Mouse (Mus musculus) liver, embryonic 11.5 days (tissue): ENCODE data around the gene Rab12. TPM values are rescaled to one million over a fixed set of nuclear protein-coding genes. Genes with fewer than 3 reads are reported as not detected.

ENCODE experiments used
- ATAC-seq: fragments of 200-750 bp; cut with Nextera tagmentation; replicated peaks from 2 replicates; pipeline ENCODE4 v1.8.0; 2017; ENCODE audit warnings: moderate number of reproducible peaks, mild to moderate bottlenecking, moderate TSS enrichment, moderate library complexity; ENCODE audit not compliant: low FRiP score
- DNase-seq: peaks from one replicate; pipeline ENCODE4 v3.0.0-alpha.2; 2017; ENCODE audit warnings: low spot score
- H3K27ac ChIP-seq: fragments of 300-500 bp; sonication (generic); 2 replicates; pipeline ENCODE4 v1.5.1; 2014; ENCODE audit warnings: mild to moderate bottlenecking, low read depth, low read length, control low read depth
- H3K27me3 ChIP-seq: fragments of 300-500 bp; sonication (generic); replicated peaks from 2 replicates; pipeline ENCODE4 v1.6.1; 2014; ENCODE audit warnings: low read length, mixed read lengths; ENCODE audit not compliant: control insufficient read depth, insufficient read depth
- H3K36me3 ChIP-seq: fragments of 300-500 bp; sonication (generic); 2 replicates; pipeline ENCODE4 v1.6.1; 2014; ENCODE audit warnings: mild to moderate bottlenecking, low read length, moderate library complexity, mixed read lengths; ENCODE audit not compliant: control insufficient read depth, insufficient read depth
- H3K4me1 ChIP-seq: fragments of 300-500 bp; sonication (generic); replicated peaks from 2 replicates; pipeline ENCODE4 v1.6.1; 2014; ENCODE audit warnings: low read length, mixed read lengths; ENCODE audit not compliant: control insufficient read depth, insufficient read depth
- H3K4me2 ChIP-seq: fragments of 300-500 bp; sonication (generic); 2 replicates; pipeline ENCODE4 v1.6.1; 2014; ENCODE audit warnings: mild to moderate bottlenecking, control low read depth, moderate library complexity
- H3K4me3 ChIP-seq: fragments of 300-500 bp; sonication (generic); 2 replicates; pipeline ENCODE4 v1.5.1; 2014; ENCODE audit warnings: low read depth, low read length, control low read depth
- H3K9ac ChIP-seq: fragments of 300-500 bp; sonication (generic); 2 replicates; pipeline ENCODE4 v1.6.1; 2014; ENCODE audit warnings: low read depth, low read length, control low read depth
- H3K9me3 ChIP-seq: fragments of 300-500 bp; sonication (generic); 2 replicates; pipeline ENCODE4 v1.6.1; 2016; ENCODE audit warnings: low read length, inconsistent platforms, mixed read lengths; ENCODE audit not compliant: control insufficient read depth
- WGBS: fragments of 180-500 bp; shearing (Covaris S2); extraction: QIAGEN DNeasy Blood & Tissue Kit; methylation state at CpG from one replicate; pipeline ENCODE4 v1.1.7; 2014; 5-methylcytosine and 5-hydroxymethylcytosine counted together
- polyA plus RNA-seq: library from polyadenylated mRNA; unstranded; fragments of >200 nt; fragmentation: Nextera tagmentation; extraction: Ambion mirVana; gene quantifications from 2 replicates; pipeline ENCODE4 v1.2.1, GENCODE M21; 2014

Rab12 gene
- polyA plus RNA-seq, 1 experiment from 2014 or later = 24.5 TPM

DNA sequence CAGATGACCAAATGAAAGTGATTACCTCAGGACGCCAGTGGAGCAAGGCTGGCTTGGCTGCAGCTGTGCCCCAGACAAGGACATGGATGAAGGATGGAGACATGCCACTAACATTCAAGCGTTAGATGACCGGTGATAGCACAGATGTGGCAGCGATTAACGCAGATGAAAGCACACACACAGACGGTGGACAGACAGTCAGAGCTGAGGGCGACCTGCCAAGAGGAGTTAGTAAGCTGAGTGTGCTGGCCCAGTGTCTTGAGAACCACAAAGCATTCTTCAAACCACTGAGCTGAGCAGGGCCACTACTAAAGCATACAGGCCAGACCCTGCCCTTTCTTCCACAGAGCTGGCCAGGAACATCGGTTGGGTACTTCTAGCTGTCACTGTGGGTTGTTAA, 14.6 kb downstream of the Rab12 start:
- Histone ChIP-seq H3K4me3 (no peak overlapping the region), H3K27me3 (no peaks in the 10 kb centered on the region), H3K9ac (no peak overlapping the region), H3K36me3 (peaks cover 16% of the 10 kb centered on the region), H3K4me2 (no peak overlapping the region), H3K9me3 (no peaks in the 10 kb centered on the region), H3K27ac (no peak overlapping the region), H3K4me1 (no peaks in the 10 kb centered on the region)
- 96% methylated on average over 8 of the region's 8 CpGs for WGBS
- DNase-seq (no peak), ATAC-seq (no peak)

DNA sequence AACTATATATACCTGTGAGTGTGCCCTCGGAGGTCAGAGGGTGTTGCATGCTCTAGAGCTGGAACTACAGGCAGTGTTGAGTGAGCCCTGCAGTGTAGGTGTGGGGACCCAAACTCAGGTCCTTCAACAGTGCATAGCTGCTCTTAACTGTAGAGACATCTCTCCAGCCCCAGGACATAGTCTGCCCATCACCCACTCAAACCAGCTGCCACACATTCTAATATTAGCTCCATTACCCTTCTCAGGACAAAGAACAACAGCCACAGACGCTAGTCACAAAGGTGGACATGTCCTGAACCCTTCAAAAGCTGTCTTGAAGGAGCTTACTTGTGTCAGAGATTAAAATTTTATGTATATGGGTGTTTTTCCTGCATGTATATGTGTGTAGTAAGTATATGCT, 15.3 kb downstream of the Rab12 start:
- 86% methylated on average over 2 of the region's 2 CpGs for WGBS
- peaks cover 21% of the 10 kb centered on the region for H3K36me3 ChIP-seq
- H3K27ac ChIP-seq = no peak overlapping the region
- H3K4me2 ChIP-seq = no peak overlapping the region
- no peaks in the 10 kb centered on the region for H3K9me3 ChIP-seq
- no peaks in the 10 kb centered on the region for H3K4me1 ChIP-seq
- no peak for DNase-seq
- no peak overlapping the region for H3K9ac ChIP-seq
- no peak for ATAC-seq
- no peaks in the 10 kb centered on the region for H3K27me3 ChIP-seq
- no peak overlapping the region for H3K4me3 ChIP-seq

DNA sequence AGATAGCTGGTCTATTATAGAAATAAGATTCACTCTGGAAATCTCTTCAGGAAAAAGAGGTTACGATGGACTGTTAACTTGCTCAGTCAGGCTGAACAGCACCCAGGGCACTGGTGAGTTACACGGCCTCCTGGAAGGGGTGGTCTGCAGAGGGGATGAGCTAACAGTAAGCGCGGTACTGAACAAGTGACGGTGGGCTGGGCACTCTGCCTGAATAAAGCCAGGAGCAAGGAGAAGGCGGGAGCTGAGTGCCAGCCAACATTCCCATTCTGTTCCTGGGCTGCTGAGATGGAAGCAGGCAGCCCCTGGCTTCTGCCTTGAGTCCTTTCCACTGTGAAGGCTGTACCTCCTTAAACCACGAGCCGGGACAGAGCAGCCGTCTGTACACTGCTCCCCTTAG, 16.1 kb downstream of the Rab12 start:
- Histone ChIP-seq H3K27ac (no peak overlapping the region), H3K9me3 (no peaks in the 10 kb centered on the region), H3K4me1 (no peaks in the 10 kb centered on the region), H3K9ac (no peak overlapping the region), H3K36me3 (peaks cover 23% of the 10 kb centered on the region), H3K4me3 (no peak overlapping the region), H3K4me2 (no peak overlapping the region), H3K27me3 (no peaks in the 10 kb centered on the region)
- 93% methylated on average over 9 of the region's 9 CpGs for WGBS
- ATAC-seq (no peak), DNase-seq (no peak)

DNA sequence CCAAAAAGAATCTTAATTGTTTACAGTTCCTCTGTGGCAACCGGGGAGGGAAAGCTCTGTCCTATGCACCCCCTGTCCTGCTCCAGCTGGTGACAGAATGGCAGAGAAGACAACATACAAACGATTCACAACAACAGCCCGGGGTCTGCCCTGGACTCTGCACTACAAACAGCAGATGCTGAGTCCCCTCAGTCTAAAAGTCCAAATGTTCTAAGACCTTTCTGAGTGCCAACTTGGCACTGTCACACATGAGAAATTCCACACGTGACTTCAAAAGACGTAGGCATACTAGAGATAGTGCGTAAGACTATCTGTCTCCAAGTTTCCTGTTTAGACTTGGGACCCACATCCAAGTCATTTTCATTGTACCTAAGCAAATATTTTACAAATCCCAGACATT, 16.7 kb downstream of the Rab12 start:
- Histone ChIP-seq H3K9me3 (no peaks in the 10 kb centered on the region), H3K4me3 (no peak overlapping the region), H3K36me3 (peaks cover 24% of the 10 kb centered on the region), H3K27me3 (no peaks in the 10 kb centered on the region), H3K4me1 (no peaks in the 10 kb centered on the region), H3K4me2 (no peak overlapping the region), H3K9ac (no peak overlapping the region), H3K27ac (no peak overlapping the region)
- ATAC-seq = no peak
- 87% methylated on average over 6 of the region's 6 CpGs for WGBS
- DNase-seq = no peak

DNA sequence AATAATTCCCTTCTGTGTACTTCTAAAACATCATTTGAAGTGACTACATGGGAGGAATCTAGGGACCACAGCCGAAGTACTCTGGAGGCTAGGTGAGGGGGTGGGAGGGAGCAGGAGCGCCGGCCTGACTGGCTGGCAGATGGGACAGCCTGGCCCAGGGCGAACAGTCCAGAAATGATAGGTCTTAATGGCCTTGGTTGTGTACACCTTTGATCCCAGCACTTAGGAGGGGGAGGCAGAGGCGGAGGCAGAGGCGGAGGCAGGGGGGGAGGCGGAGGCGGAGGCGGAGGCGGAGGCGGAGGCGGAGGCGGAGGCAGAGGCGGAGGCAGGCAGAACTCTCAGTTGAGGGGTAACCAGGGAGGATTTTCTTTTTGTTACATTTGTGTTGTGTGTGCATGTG, 20.9 kb downstream of the Rab12 start:
- no peak overlapping the region for H3K9ac ChIP-seq
- no peak overlapping the region for H3K4me3 ChIP-seq
- no peak overlapping the region for H3K4me2 ChIP-seq
- H3K27me3 ChIP-seq = no peaks in the 10 kb centered on the region
- DNase-seq (no peak), ATAC-seq (0 out of 2 replicates have a peak, but pooled peaks have one; percentile 29)
- H3K27ac ChIP-seq = no peak overlapping the region
- H3K36me3 ChIP-seq = peaks cover 32% of the 10 kb centered on the region
- H3K4me1 ChIP-seq = no peaks in the 10 kb centered on the region
- H3K9me3 ChIP-seq = no peaks in the 10 kb centered on the region
- WGBS = 86% methylated on average over 14 of the region's 14 CpGs

DNA sequence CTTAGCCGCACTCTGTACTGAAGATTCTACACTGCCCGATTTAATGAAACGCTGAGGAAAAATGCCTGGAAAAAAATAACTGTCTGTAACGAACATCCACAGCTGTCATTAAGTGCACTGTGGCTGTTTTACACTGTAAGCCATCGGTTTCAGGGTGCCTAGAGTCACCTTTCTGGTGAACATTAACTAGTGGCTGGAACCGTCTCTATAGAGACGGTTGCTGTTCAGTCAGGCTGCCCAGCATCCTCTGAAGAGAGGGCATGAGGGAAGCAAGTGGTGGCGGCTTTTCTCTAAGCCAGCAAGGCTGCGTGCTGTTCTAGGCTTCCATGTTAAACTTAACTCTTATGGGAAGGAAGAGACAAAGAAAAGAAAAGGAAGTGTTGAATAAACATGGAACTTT, 22.9 kb downstream of the Rab12 start:
- WGBS = 87% methylated on average over 9 of the region's 9 CpGs
- Histone ChIP-seq H3K4me2 (no peak overlapping the region), H3K9ac (no peak overlapping the region), H3K9me3 (no peaks in the 10 kb centered on the region), H3K4me1 (no peaks in the 10 kb centered on the region), H3K27me3 (no peaks in the 10 kb centered on the region), H3K4me3 (no peak overlapping the region), H3K27ac (no peak overlapping the region), H3K36me3 (peaks cover 32% of the 10 kb centered on the region)
- DNase-seq (no peak), ATAC-seq (no peak; the same call in 1 of the 2 replicates)

DNA sequence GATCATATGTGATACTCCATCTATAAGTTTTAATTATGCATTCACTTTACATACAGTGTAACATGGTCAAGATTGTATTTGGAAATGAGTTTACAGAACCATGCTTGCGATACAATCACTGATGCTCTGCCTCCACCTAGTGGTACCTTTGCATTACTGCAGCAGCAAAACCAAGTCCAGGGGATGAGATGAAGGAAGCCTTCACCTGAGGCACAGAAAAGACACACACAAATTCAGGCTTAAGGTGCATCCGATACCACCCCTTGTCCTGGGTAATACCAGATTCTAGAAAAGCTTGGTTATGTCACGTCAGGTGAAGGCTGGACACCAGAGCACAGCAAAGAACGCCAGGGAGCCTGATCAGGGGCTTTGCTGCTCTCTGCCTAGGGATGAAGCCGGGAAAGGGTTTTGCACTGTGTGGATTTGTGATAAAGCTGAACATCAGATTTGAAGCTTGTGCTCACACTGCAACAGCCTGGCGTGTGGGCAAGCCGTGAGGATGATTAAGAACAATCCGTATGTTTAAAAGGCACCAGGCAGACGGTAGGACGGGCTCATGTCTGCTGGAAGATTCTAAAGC, 29.4 kb downstream of the Rab12 start:
- DNase-seq (no peak), ATAC-seq (peak; percentile 36; the same call in 1 of the 2 replicates)
- peaks cover 4% of the 10 kb centered on the region for H3K36me3 ChIP-seq

DNA sequence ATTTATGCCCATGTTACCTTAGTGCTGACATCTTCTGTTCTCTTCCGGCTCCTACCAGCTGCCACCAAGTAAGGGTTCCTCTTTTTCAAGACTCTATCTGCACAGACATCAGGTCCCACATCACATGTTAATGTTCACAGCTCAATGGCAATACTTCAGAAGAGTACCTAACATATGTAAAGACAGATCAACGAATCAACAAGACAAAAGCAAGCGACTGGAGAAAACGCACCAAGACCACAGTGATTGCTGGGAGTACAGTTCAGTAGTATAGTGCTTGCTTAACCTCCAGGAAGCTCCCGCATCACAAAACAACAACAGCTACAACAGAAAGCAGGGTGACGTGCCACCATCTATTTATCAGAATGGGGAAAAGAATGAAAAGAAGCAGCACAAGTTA, 33.0 kb downstream of the Rab12 start:
- DNase-seq (no peak), ATAC-seq (no peak)
- Histone ChIP-seq H3K4me1 (no peaks in the 10 kb centered on the region), H3K27ac (no peak overlapping the region), H3K27me3 (no peaks in the 10 kb centered on the region; the same call in 1 of the 2 replicates), H3K4me2 (no peak overlapping the region), H3K4me3 (no peak overlapping the region), H3K9me3 (no peaks in the 10 kb centered on the region), H3K36me3 (no peaks in the 10 kb centered on the region), H3K9ac (no peak overlapping the region)
- WGBS = 76% methylated on average over 6 of the region's 6 CpGs

More for the DNA sequence above, 29.4 kb downstream of the Rab12 start:
- no peaks in the 10 kb centered on the region for H3K9me3 ChIP-seq
- no peak overlapping the region for H3K4me2 ChIP-seq
- no peak overlapping the region for H3K4me3 ChIP-seq
- H3K4me1 ChIP-seq = no peaks in the 10 kb centered on the region
- no peak overlapping the region for H3K27ac ChIP-seq
- 42% methylated on average over 10 of the region's 10 CpGs for WGBS
- no peak overlapping the region for H3K9ac ChIP-seq
- no peaks in the 10 kb centered on the region; the same call in 1 of the 2 replicates for H3K27me3 ChIP-seq

DNA sequence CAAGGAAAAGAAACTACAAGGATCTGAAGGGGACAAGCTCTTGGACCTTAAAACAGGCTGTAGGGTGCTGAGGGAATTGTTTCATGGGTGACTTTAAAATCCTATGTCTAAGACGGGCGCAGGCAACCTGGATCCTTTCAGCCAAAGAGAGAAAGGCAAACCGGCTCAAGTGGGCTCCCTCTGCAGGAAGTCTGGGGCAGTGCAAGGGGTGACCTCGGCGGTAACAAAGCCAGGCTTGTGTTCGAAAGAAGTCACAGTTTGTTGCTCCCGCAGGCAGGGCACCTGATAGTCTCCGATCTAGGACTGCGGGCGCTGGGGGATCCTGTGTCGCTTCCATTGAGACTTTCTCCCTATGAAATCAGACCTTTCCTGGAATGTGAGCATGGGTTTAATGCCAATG, 33.8 kb downstream of the Rab12 start:
- Histone ChIP-seq H3K4me3 (no peak overlapping the region), H3K36me3 (no peaks in the 10 kb centered on the region), H3K4me2 (no peak overlapping the region), H3K9ac (no peak overlapping the region), H3K27ac (no peak overlapping the region), H3K9me3 (no peaks in the 10 kb centered on the region), H3K4me1 (no peaks in the 10 kb centered on the region), H3K27me3 (no peaks in the 10 kb centered on the region; the same call in 1 of the 2 replicates)
- WGBS = 10% methylated on average over 11 of the region's 11 CpGs
- peak; percentile 25; the same call in 1 of the 2 replicates for ATAC-seq
- DNase-seq = peak; percentile 69
